Mouse (Mus musculus) hindbrain, postnatal 0 days (tissue): ENCODE results near the gene Slc9a3. TPM values are rescaled to one million over a fixed set of nuclear protein-coding genes. Genes with fewer than 3 reads are reported as not detected.

Experiments used
- ATAC-seq: fragments of 200-750 bp; cut with Nextera tagmentation; 2 replicates; pipeline ENCODE4 v1.8.0; 2017; ENCODE audit warnings: mild to moderate bottlenecking, moderate TSS enrichment, moderate library complexity
- DNase-seq: peaks from one replicate; pipeline ENCODE4 v3.0.0-alpha.2; 2015; ENCODE audit warnings: low spot score
- H3K27ac ChIP-seq: fragments of 300-500 bp; sonication (generic); 2 replicates; pipeline ENCODE4 v1.5.1; 2014; ENCODE audit warnings: mild to moderate bottlenecking
- H3K27me3 ChIP-seq: fragments of 300-500 bp; sonication (generic); 2 replicates; pipeline ENCODE4 v1.6.1; 2014; ENCODE audit warnings: low read length, mixed read lengths; ENCODE audit not compliant: insufficient read depth
- H3K36me3 ChIP-seq: fragments of 300-500 bp; sonication (generic); 2 replicates; pipeline ENCODE4 v1.6.1; 2014; ENCODE audit warnings: low read length, mixed read lengths; ENCODE audit not compliant: insufficient read depth
- H3K4me1 ChIP-seq: fragments of 300-500 bp; sonication (generic); 2 replicates; pipeline ENCODE4 v1.6.1; 2014; ENCODE audit warnings: antibody characterized with exemption, low read length, mixed read lengths; ENCODE audit not compliant: insufficient read depth
- H3K4me2 ChIP-seq: fragments of 300-500 bp; sonication (generic); 2 replicates; pipeline ENCODE4 v1.6.1; 2014; ENCODE audit warnings: low read depth, mild to moderate bottlenecking, low read length, moderate library complexity, mixed read lengths
- H3K4me3 ChIP-seq: fragments of 300-500 bp; sonication (generic); 2 replicates; pipeline ENCODE4 v1.5.1; 2014; ENCODE audit warnings: low read length
- H3K9ac ChIP-seq: fragments of 300-500 bp; sonication (generic); replicated peaks from 2 replicates; pipeline ENCODE4 v1.6.1; 2014; ENCODE audit warnings: mild to moderate bottlenecking, low read length, moderate library complexity, mixed read lengths
- H3K9me3 ChIP-seq: fragments of 300-500 bp; sonication (generic); 2 replicates; pipeline ENCODE4 v1.6.1; 2016; ENCODE audit warnings: low read length, mixed read lengths
- CTCF ChIP-seq: IDR thresholded peaks from 2 replicates; pipeline ENCODE4 v1.5.1; 2016; ENCODE audit warnings: antibody characterized with exemption, control low read depth, low read depth
- WGBS: fragments of 180-500 bp; shearing (Covaris S2); extraction: QIAGEN DNeasy Blood & Tissue Kit; methylation state at CpG from one replicate; pipeline ENCODE4 v1.1.7; 2014; 5-methylcytosine and 5-hydroxymethylcytosine counted together
- polyA plus RNA-seq: library from polyadenylated mRNA; unstranded; fragments of >200 nt; fragmentation: Nextera tagmentation; extraction: Ambion mirVana; gene quantifications from 2 replicates; pipeline ENCODE4 v1.2.1, GENCODE M21; 2015
- total RNA-seq: library from RNA; depleted of rRNA; stranded (reverse); fragments of >200 nt; gene quantifications from 2 replicates; pipeline ENCODE4 v1.2.3, GENCODE M21; 2014

The Slc9a3 gene
- total and polyA plus RNA-seq, 2 experiments from 2014 or later = 0.58 to 1.1 TPM

GRCm38 (mm10) chr13:74169446-74170164 lies 48.3 kb downstream of the Slc9a3 start:
- no peak for ATAC-seq
- H3K27me3 ChIP-seq = no peaks in the 10 kb centered on the region
- H3K36me3 ChIP-seq = peaks cover 35% of the 10 kb centered on the region
- WGBS = 87% methylated on average over 10 of the region's 10 CpGs
- no peak for TF ChIP-seq CTCF
- no peak overlapping the region for H3K27ac ChIP-seq
- no peaks in the 10 kb centered on the region for H3K4me1 ChIP-seq
- no peak for DNase-seq
- no peak overlapping the region for H3K9ac ChIP-seq
- H3K9me3 ChIP-seq = no peaks in the 10 kb centered on the region
- no peak overlapping the region for H3K4me3 ChIP-seq
- no peak overlapping the region for H3K4me2 ChIP-seq

GRCm38 (mm10) chr13:74172036-74172435 lies 50.8 kb downstream of the Slc9a3 start:
- Histone ChIP-seq H3K9me3 (no peaks in the 10 kb centered on the region), H3K27ac (no peak overlapping the region), H3K9ac (no peak overlapping the region), H3K4me1 (no peaks in the 10 kb centered on the region), H3K4me2 (no peak overlapping the region), H3K4me3 (no peak overlapping the region), H3K27me3 (no peaks in the 10 kb centered on the region), H3K36me3 (peaks cover 42% of the 10 kb centered on the region)
- DNase-seq = no peak
- 97% methylated on average over 5 of the region's 5 CpGs for WGBS
- no peak for TF ChIP-seq CTCF
- no peak for ATAC-seq

GRCm38 (mm10) chr13:74183011-74183695 lies 61.9 kb downstream of the Slc9a3 start:
- no peaks in the 10 kb centered on the region for H3K9me3 ChIP-seq

GRCm38 (mm10) chr13:74192613-74193012 lies 71.4 kb downstream of the Slc9a3 start:
- Histone ChIP-seq H3K36me3 (peaks cover 35% of the 10 kb centered on the region; the same call in 1 of the 2 replicates), H3K27me3 (no peaks in the 10 kb centered on the region), H3K9ac (no peak overlapping the region), H3K4me2 (no peak overlapping the region), H3K4me1 (no peaks in the 10 kb centered on the region), H3K4me3 (no peak overlapping the region), H3K27ac (no peak overlapping the region), H3K9me3 (no peaks in the 10 kb centered on the region)
- DNase-seq (peak; percentile 71), ATAC-seq (peak; percentile 74)
- TF ChIP-seq CTCF = peak; percentile 69
- WGBS = 82% methylated on average over 6 of the region's 6 CpGs

More at GRCm38 (mm10) chr13:74183011-74183695, 61.9 kb downstream of the Slc9a3 start:
- H3K27me3 ChIP-seq = no peaks in the 10 kb centered on the region
- no peaks in the 10 kb centered on the region for H3K4me1 ChIP-seq
- peaks cover 33% of the 10 kb centered on the region for H3K36me3 ChIP-seq
- H3K4me3 ChIP-seq = no peak overlapping the region
- ATAC-seq = no peak
- DNase-seq = no peak
- no peak for TF ChIP-seq CTCF
- H3K4me2 ChIP-seq = no peak overlapping the region
- no peak overlapping the region for H3K9ac ChIP-seq
- no peak overlapping the region for H3K27ac ChIP-seq
- WGBS = 92% methylated on average over 5 of the region's 5 CpGs

GRCm38 (mm10) chr13:74196451-74196850 lies 75.2 kb downstream of the Slc9a3 start:
- Histone ChIP-seq H3K4me2 (no peak overlapping the region), H3K9me3 (no peaks in the 10 kb centered on the region), H3K9ac (no peak overlapping the region), H3K27ac (no peak overlapping the region), H3K4me3 (no peak overlapping the region), H3K4me1 (no peaks in the 10 kb centered on the region), H3K36me3 (peaks cover 35% of the 10 kb centered on the region), H3K27me3 (no peaks in the 10 kb centered on the region)
- DNase-seq = no peak
- ATAC-seq = no peak
- 84% methylated on average over 3 of the region's 3 CpGs for WGBS
- no peak for TF ChIP-seq CTCF

GRCm38 (mm10) chr13:74208317-74208985 lies 87.2 kb downstream of the Slc9a3 start, which contains the start of gene Exoc3:
Gene Exoc3 (minus strand): TSS chr13:74208732.
- DNase-seq (peak; percentile 95), ATAC-seq (peak; percentile 99)
- no peak for TF ChIP-seq CTCF
- H3K4me1 ChIP-seq = peaks cover 11% of the 10 kb centered on the region
- H3K27me3 ChIP-seq = no peaks in the 10 kb centered on the region
- peak within 1 kb of the TSS; percentile 80 for H3K4me3 ChIP-seq
- peak within 1 kb of the TSS; percentile 94 for H3K27ac ChIP-seq
- under 1% methylated on average over 39 of the region's 39 CpGs for WGBS
- H3K4me2 ChIP-seq = peak within 1 kb of the TSS; percentile 96
- peak within 1 kb of the TSS; percentile 78 for H3K9ac ChIP-seq
- peaks cover 8% of the 10 kb centered on the region; the same call in 1 of the 2 replicates for H3K36me3 ChIP-seq
- no peaks in the 10 kb centered on the region for H3K9me3 ChIP-seq
